Mouse (Mus musculus): ENCODE results near the gene Slc3a1.

- TF ChIP-seq CTCF (IDR thresholded peaks at IDR 0.05; ENCODE audit: low read depth) (no peak), EP300 (optimal IDR thresholded peaks at IDR 0.05) (no peak)
These were observed 2.5 kb downstream of the Slc3a1 start for GRCm38 (mm10) chr17:85030651-85031050.

Data from stomach, postnatal 0 days (tissue).